Mouse (Mus musculus) v-Abl transformed pro-B cells (cell line): Measurements from ENCODE around the gene Gm6657.

Source experiments
- in situ Hi-C, 2 experiments: fragments of 400-800 bp; cut with MboI; formaldehyde crosslinking; loops; one replicate each; pipeline ENCODE4 v1.15.1; 2025; ENCODE audit not compliant: unreplicated experiment in 2 of 2

The Gm6657 gene

GRCm38 (mm10) chr12:78249151-78249550, 55.1 kb downstream of the Gm6657 start:
- in situ Hi-C loops = no loop called here
